Mouse (Mus musculus) hindlimb bud, embryonic 11.5 days (tissue): ENCODE measurements around the gene Bcor.

ENCODE experiments used
- DNase-seq: peaks from one replicate; pipeline ENCODE4 v3.0.0-alpha.2; 2012; ENCODE audit warnings: low read depth, low spot score; ENCODE audit errors: extremely low spot score

Gene Bcor

GRCm38 (mm10) chrX:12128165-12129083, 31.7 kb downstream of the Bcor start:
- DNase-seq: no peak

- DNase-seq: no peak
These were observed 32.4 kb downstream of the Bcor start for GRCm38 (mm10) chrX:12127799-12128164.

DNA sequence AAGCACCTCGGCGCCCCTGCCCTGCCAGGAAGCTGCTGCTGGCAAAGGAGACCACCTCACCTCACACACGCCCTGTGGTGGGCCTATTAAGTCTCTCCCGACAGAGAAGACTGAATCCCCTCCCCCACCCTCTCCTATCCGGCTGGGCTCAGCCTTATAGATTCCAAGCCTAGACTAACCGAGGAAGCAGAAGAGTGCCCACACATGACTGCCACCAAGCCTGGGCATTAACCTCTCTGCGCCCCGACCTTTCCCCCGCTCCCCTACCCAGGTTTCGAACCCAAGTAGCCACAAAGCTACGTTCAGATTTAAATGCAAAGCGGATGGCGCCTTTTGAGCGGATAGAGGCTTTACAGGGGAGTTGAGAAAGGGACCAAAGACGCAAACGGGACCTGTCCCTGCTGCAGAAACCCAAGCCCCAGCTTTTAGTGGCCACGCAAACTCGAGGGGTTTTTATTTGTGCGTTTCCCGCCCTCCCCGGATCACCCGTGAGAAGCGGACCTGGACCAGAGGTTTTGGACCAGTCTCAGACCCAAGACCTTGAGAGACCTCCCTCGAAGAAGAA, 33.0 kb downstream of the Bcor start:
- DNase-seq: no peak

- no peak for DNase-seq
These were observed 33.6 kb downstream of the Bcor start for GRCm38 (mm10) chrX:12126408-12127105.

DNA sequence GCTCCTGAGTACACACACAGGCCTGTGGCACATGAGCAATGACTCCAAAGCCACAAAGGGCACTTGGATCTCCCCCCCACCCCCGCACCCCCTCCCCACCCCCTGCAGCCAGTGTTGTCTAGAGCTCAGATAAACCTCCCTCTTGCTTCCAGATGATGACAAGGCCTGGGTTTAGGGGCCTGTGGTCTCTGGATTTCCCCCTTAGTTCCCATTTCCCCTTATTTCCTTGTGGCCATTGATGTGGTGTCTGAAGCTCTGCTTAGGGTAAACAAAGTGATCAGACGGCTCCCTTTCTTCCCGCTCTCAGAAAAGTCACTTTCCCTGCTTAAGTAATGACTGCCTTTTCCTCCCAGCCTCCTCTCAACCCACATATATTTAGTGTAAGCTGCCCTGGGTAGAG, 35.6 kb downstream of the Bcor start:
- DNase-seq: no peak

- DNase-seq: no peak
These were observed 36.5 kb downstream of the Bcor start for GRCm38 (mm10) chrX:12123687-12124087.

DNA sequence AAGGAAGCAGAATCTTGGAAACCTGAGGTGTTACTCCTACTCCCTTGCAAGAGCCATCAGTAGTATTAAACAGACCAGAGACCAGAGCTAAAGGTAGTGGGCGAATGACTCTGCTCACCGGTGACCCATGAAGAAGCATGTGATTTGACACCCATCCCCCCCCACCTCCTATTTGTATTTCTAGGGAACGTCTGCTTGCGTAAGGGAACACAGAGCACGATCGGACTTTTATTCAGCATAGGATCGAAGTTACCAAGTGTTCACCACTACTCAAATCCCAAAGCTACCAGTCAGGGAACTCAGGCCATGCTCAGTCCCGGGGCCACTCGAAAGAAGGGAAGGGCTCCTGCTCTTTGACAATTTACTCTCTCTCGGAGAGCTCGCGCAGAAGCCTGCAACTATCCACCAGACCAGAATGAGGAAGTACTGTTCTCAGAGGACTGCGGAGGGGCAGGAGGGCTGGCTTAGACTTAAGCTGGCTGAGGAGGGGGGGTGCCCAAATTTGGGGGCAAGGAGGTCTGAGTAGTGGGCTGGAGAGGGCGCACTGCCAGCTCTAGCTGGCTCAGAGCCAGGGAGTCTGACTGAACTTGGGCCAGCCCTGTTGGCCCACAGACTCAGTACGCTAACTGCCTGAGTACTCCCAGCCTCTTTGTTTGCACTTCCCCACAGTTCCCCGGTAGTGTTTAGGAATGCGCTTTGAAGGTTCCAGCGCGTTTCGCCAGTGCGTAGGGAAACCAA, 37.4 kb downstream of the Bcor start:
- DNase-seq: no peak

GRCm38 (mm10) chrX:12119476-12119875, 40.7 kb downstream of the Bcor start:
- no peak for DNase-seq

DNA sequence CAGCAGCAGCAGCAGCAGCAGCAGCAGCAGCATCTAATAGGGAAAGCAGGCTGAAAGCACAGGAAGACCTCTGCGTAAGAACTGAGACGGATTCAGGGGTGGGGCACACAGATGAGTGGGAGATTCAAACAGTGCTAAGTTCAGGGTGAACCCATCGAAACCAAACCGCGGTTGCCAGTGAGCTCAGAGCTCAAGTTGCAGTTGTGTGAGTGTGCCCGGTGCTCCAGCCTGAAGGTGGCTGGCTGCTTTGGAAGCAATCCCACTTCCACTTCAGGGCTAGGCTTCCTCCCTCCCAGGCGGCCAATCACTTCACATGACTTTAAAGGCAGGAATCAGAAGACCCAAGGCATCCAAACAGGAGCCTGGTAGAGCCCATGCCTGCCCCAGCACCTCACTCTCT, 44.0 kb downstream of the Bcor start:
- no peak for DNase-seq

DNA sequence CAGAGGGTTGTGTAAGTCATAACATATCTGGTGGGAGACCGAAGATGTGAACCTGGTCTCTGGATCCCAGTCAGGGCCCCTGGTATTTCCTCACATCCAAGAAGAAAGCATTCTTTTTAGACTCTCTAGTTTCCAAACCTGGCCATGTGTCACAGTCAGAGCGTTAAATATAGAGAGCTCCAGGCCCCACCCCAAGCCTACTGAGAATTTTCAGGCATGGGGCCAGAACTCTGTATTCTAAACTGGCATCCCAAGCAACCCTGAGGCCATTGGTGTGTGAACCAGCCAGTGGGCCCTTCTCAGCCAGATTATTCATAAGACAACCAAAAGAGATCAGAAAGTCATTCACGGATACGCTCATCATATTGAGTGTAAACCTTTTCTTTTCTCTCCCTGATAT, 48.0 kb downstream of the Bcor start:
- no peak for DNase-seq

GRCm38 (mm10) chrX:12110518-12110917, 49.6 kb downstream of the Bcor start:
- DNase-seq: no peak

DNA sequence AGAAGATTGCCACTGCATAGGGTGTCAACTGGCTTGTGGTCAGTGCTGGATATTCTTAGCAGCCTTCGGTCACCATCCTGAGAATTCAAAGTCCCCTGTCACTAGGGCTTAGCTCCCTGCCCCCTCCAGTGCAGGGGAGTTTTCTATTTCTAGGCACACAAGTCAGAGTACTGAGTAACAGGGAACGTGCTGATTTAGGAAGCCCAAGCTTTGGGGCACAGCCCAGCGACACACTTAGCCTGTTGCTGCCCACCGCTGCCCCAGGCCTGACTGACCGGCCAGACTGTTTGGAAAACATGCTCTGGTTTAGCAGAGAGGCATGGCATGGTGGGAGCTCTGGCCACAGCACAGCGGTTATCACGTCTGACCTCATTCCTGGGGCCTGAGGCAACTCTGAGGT, 54.8 kb downstream of the Bcor start:
- DNase-seq: no peak

- DNase-seq: no peak
These were observed 63.2 kb downstream of the Bcor start for GRCm38 (mm10) chrX:12096783-12097526.

DNA sequence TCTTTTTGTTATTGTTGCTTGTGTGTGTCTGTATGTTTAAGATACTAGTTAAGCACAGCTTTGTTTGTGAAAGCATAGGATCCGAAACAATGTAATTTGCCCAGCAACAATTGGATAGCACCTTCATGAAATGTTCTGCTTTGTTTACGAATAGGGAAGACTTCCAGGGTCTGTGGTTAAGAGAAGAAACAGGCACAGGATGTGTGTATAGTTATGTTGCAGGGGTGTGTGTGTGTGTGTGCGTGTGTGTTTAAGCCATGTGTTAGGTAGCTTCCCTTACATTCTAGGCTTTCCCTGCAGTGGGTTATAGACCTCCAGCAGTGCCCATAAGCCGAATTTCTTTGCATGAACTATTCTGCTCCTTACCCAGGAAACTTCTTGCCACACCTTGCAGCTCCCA, 66.8 kb downstream of the Bcor start:
- DNase-seq: no peak

GRCm38 (mm10) chrX:12091431-12092061, 68.6 kb downstream of the Bcor start:
- no peak for DNase-seq

DNA sequence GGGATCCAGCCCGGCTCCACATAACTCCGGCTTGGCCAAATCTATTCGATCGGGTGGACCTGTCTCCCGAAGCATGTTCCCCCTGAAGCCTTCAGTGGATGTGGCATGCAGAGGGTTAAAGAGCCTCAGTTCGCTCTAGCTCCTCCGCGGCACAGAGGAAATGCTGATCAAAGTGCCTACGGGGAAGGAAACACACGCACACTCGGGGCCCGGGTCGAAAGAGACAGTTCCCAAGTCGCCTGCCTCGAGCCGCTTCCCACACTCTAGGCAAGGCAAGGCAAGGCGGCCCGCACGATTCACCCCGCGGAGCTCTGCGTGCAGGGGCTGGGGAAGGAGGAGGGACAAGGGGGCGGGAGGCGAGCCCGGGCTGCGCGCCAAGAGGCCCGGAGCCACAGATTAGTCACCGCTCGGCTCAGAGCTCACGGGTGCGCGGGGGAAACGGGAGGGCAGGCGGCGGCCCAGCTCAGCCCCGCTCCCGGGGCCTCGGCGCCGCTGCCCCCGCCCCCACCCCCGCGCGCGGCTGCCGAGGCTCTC, 69.2 kb downstream of the Bcor start:
- DNase-seq: no peak

DNA sequence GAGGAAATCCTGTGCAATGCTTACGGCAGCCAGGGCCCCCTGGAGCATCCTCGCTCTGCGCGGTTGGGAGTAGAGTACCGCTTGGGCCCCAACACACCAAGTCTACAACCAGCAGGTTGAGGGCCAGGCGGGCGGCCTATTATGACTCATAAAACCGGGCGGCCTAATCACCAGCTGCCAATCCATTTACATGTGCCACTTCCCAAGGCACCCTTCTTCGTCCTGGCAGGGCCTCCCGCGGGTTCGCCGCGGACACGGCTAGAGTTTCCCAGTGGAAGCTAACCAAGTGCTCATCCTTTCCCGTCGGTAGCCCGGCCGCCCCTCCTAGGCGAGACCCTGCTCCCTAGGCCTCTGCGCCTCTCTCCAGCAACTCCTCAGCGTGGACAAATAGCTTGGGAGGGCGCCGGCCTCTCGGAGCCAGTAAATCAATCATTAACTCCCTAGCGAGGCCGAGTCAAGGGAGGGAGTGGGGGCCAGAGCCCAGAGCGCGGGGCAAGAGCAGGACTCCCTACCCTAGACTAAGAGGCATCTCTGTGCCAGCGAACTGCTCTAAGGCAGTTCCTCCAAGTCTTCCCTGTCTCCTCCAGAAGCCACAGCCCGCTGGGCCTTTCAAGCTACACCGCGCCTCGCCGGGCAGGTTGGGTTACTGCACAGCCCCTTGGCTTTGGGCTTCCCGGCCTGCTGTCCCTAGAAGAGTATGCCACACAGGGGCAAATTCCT, 69.8 kb downstream of the Bcor start:
- DNase-seq: no peak

DNA sequence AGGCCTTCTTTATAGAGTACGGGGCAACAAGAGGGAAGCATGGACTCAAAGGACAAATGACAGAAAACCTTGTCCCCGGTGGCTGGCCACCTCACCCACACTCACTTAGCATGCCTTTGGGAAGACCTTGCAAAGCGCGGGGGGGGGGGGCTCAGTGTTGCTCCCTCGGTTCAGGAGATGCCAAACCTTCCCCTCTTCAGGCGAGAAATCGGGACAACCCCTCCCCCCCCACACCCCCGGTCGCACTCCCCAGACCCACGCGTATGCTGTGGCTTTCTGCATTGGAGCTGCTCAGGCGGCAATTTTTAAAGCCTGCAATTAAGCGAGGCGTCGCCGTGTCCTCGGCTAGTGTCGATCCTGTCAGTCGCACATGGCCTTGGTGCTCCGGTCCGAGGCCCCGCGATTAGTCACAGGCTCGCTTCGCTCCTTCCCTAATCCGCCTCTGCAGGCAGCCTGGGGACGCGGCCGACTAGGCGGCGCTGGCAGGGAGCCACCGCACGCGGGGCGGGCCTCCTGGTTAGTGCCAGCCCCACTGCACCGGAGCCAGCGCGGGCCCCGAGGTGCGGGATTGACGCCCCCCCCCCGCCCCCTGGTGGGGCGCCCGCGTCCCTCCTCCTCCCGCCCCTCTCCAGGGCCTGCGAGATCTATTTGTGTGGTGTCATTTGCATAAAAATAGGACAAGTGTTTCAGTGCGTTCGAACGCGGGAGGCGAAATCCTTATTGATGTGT, 70.6 kb downstream of the Bcor start:
- DNase-seq: no peak

DNA sequence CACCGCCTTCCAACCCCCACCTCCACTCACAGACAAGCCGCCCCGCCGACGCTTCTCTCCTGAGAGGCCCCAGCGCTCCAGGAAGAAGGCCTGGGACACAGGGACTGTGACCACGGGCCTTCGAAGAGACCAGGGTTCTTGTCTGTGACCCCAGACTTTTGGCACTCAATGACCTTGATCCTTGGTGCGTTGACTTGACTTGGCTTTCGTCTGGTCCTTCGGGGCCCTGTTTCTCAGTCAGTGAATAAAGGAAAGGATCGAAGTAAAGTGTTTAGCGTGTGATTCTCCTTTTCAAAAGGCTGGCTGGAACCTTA, 71.2 kb downstream of the Bcor start:
- DNase-seq: no peak
